Mouse (Mus musculus) bone marrow macrophage, adult 2 months (primary cell): ENCODE measurements at regions not wholly inside any gene's neighbourhood (a gene's known extent, or its start where the extent isn't known, plus 50 kb on each side); places are given as distances from the start of the nearest gene placed in this dataset.

Source experiments
- CTCF ChIP-seq: IDR thresholded peaks from 2 replicates; pipeline ENCODE4 v1.5.1; 2012; ENCODE audit warnings: low read depth, mild to moderate bottlenecking, low read length, moderate library complexity
- POLR2A ChIP-seq: IDR thresholded peaks from 2 replicates; pipeline ENCODE4 v1.6.1; 2012; ENCODE audit warnings: mild to moderate bottlenecking, low read depth, low read length, borderline replicate concordance

DNA sequence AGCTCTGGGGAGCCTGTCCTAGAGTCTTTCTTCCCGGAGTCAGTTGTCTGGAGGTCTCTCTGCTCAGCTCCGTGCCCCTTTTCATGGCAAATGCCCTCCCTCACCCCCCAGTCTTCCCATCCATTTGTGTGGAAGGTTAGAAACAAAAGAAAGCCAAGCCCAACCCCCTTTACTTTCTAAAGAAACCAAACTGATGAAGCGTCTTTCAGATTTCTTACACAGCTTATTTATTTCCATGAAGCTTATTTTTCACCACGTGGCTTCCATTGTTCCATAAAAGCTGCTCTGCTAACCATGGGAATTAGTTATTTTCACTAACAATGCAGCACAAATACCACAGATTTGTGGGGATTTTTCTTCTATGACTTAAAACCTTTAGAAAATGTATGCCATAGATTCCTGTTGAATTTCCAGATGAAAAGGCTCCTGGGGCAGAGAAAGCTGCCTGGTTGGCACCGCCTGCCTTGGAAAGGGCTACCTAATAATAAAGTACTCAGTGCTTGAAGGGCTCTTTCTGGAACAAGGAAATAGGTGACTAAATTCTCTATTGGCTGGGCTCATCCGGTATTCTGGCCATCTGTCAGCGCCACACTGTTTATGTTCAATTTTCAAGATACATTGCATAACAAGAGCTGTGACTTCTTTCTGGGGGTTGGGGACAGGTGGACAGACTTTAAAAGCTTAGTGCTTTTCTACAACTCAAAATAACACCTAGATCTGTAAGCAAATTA lies 107.4 kb upstream of the Fbxl17 start:
- TF ChIP-seq POLR2A = no peak
- TF ChIP-seq CTCF = no peak
